Comparison of ENCODE assay signal across 12 mouse cellular contexts in the genomic region with DNA sequence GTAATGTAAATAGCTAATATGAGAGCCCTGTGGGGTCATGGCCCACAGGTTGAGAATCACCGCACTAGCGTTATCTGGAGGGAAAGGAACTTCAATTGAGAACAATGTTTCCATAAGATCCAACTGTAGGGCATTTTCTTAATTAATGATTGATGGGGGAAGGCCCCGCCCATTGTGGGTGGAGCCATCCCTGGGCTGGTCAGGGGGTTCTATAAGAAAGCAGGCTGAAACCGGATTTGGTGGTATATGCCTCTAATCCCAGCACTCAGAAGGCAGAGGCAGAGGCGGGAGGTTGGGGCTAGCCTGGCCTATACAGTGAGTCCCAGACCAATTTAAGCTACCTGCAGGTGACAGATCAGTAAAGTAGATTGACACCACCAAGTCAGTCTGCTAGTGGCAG. TPM values are rescaled to one million over a fixed set of nuclear protein-coding genes. Genes with fewer than 3 reads are reported as not detected.
A peak's percentile ranks its signal among the peaks of the same experiment; 100 is the strongest.
DNase-seq lines count a peak whose midpoint lies in the region; ATAC-seq and TF ChIP-seq lines count a peak whose summit lies in the region.
"Had no signal": no experiment of that assay in that cellular context is flagged by ENCODE, and none has a peak within 500 bp of the region (broad histone marks: within the 10 kb centered on the region; RNA-seq: fewer than 3 reads in every experiment).

No protein-coding gene starts in this region.

- 61% methylated on average over 5 of the region's 5 CpGs for WGBS in lung, embryonic 14.5 days
- WGBS in liver, embryonic 11.5 days: 65% methylated on average over 5 of the region's 5 CpGs
- 62% methylated on average over 5 of the region's 5 CpGs for WGBS in stomach, embryonic 15.5 days

- H3K27me3 ChIP-seq in lung, embryonic 14.5 days (ENCODE audit: insufficient read depth, low read length): no peaks in the 10 kb centered on the region
- no peaks in the 10 kb centered on the region for H3K27me3 ChIP-seq in liver, embryonic 11.5 days (replicated peaks; ENCODE audit: control insufficient read depth, insufficient read depth, low read length)
- no peaks in the 10 kb centered on the region for H3K27me3 ChIP-seq in stomach, embryonic 15.5 days (replicated peaks)

- peaks cover 14% of the 10 kb centered on the region for H3K36me3 ChIP-seq in lung, embryonic 14.5 days (ENCODE audit: insufficient read depth)
- peaks cover 14% of the 10 kb centered on the region for H3K36me3 ChIP-seq in liver, embryonic 11.5 days (ENCODE audit: control insufficient read depth, insufficient read depth, low read length)
- peaks cover 15% of the 10 kb centered on the region for H3K36me3 ChIP-seq in stomach, embryonic 15.5 days

- H3K4me1 ChIP-seq in lung, embryonic 14.5 days (ENCODE audit: insufficient read depth): 0 out of 2 replicates have a peak, but pooled peaks cover 9% of the 10 kb centered on the region
- peaks cover 14% of the 10 kb centered on the region for H3K4me1 ChIP-seq in liver, embryonic 11.5 days (replicated peaks; ENCODE audit: control insufficient read depth, insufficient read depth, low read length)
- peaks cover 14% of the 10 kb centered on the region for H3K4me1 ChIP-seq in stomach, embryonic 15.5 days

- ATAC-seq in lung, embryonic 14.5 days (ENCODE audit: insufficient read depth): no peak
- no peak for ATAC-seq in liver, embryonic 11.5 days (replicated peaks; ENCODE audit: low FRiP score)
- no peak for ATAC-seq in stomach, embryonic 15.5 days (ENCODE audit: insufficient read depth, low FRiP score, low read depth)
- no peak for ATAC-seq in activated CD4-positive, CD25-positive, alpha-beta regulatory T cell, adult 4 months

- H3K9ac ChIP-seq in lung, embryonic 14.5 days: no peak overlapping the region
- H3K9ac ChIP-seq in liver, embryonic 11.5 days (ENCODE audit: low read depth, low read length): peak overlapping the region; percentile 80; the same call in 1 of the 2 replicates
- no peak overlapping the region for H3K9ac ChIP-seq in stomach, embryonic 15.5 days

- TF ChIP-seq CTCF in lung, embryonic 14.5 days (IDR thresholded peaks at IDR 0.05; ENCODE audit: low read depth): no peak

- no peak overlapping the region for H3K4me3 ChIP-seq in lung, embryonic 14.5 days (ENCODE audit: low read depth, low read length)
- H3K4me3 ChIP-seq in liver, embryonic 11.5 days (ENCODE audit: low read depth, low read length): no peak overlapping the region
- H3K4me3 ChIP-seq in stomach, embryonic 15.5 days (replicated peaks): no peak overlapping the region

- H3K4me2 ChIP-seq in lung, embryonic 14.5 days: no peak overlapping the region
- no peak overlapping the region; the same call in 1 of the 2 replicates for H3K4me2 ChIP-seq in liver, embryonic 11.5 days
- H3K4me2 ChIP-seq in stomach, embryonic 15.5 days: no peak overlapping the region

- no peak overlapping the region for H3K27ac ChIP-seq in lung, embryonic 14.5 days (ENCODE audit: low read depth)
- H3K27ac ChIP-seq in liver, embryonic 11.5 days (ENCODE audit: low read depth, low read length): peak overlapping the region; percentile 90; the same call in 1 of the 2 replicates
- peak overlapping the region; percentile 85; the same call in 1 of the 2 replicates for H3K27ac ChIP-seq in stomach, embryonic 15.5 days

- DNase-seq in cerebellum, adult 9-11 months: peak; percentile 55
- no peak for DNase-seq in cerebellum, postnatal 4 days (ENCODE audit: low spot score in 2 of 2)
- DNase-seq in lung, embryonic 14.5 days: peak; percentile 11
- no peak for DNase-seq in lung, postnatal 10 days
- DNase-seq in liver, embryonic 11.5 days (ENCODE audit: low spot score): no peak
- DNase-seq in frontal cortex, postnatal 10 days (ENCODE audit: low spot score in 2 of 2): no peak
- DNase-seq: B cell, adult 2 months had no signal

- H3K9me3 ChIP-seq in lung, embryonic 14.5 days (ENCODE audit: low read depth, low read length): no peaks in the 10 kb centered on the region
- H3K9me3 ChIP-seq in liver, embryonic 11.5 days (ENCODE audit: control insufficient read depth, low read length): no peaks in the 10 kb centered on the region
- H3K9me3 ChIP-seq in stomach, embryonic 15.5 days: no peaks in the 10 kb centered on the region

RNA-seq across cellular contexts. Expression of gene Ficd, which starts 1.2 kb away (rescaled TPM):
- 3.6 and 4.3 TPM in 2 replicates for polyA plus RNA-seq in lung, embryonic 14.5 days (2014; fragmentation: Nextera tagmentation; extraction: Ambion mirVana)
- polyA plus RNA-seq in liver, embryonic 11.5 days (2014; fragmentation: Nextera tagmentation; extraction: Ambion mirVana): 2.9 and 3.7 TPM in 2 replicates
- polyA plus RNA-seq in stomach, embryonic 15.5 days (2015; fragmentation: Nextera tagmentation; extraction: Ambion mirVana): 7.1 and 7.6 TPM in 2 replicates
- 1 to 10 TPM; 3.3 to 5.2 TPM for polyA plus RNA-seq in activated CD4-positive, CD25-positive, alpha-beta regulatory T cell, adult 4 months (2017; shearing (Covaris generic))

RNA-seq across cellular contexts. Expression of gene 1700069L16Rik, which starts 9.8 kb away (rescaled TPM):
- polyA plus RNA-seq in lung, embryonic 14.5 days (2014; fragmentation: Nextera tagmentation; extraction: Ambion mirVana): 0.38 TPM in 1 of 2 replicates, not detected in the other
- polyA plus RNA-seq in liver, embryonic 11.5 days (2014; fragmentation: Nextera tagmentation; extraction: Ambion mirVana): not detected in 2 replicates
- not detected in 2 replicates for polyA plus RNA-seq in stomach, embryonic 15.5 days (2015; fragmentation: Nextera tagmentation; extraction: Ambion mirVana)
- polyA plus RNA-seq in activated CD4-positive, CD25-positive, alpha-beta regulatory T cell, adult 4 months (2017; shearing (Covaris generic)): not detected
- polyA plus RNA-seq: embryonic facial prominence, embryonic 14.5 days; large intestine, adult 2 months; myocyte had no signal

RNA-seq across cellular contexts. Expression of gene Sart3, which starts 37.9 kb away (rescaled TPM):
- 53.8 and 63.1 TPM in 2 replicates for polyA plus RNA-seq in lung, embryonic 14.5 days (2014; fragmentation: Nextera tagmentation; extraction: Ambion mirVana)
- 52.0 and 54.4 TPM in 2 replicates for polyA plus RNA-seq in liver, embryonic 11.5 days (2014; fragmentation: Nextera tagmentation; extraction: Ambion mirVana)
- 43.5 and 45.8 TPM in 2 replicates for polyA plus RNA-seq in stomach, embryonic 15.5 days (2015; fragmentation: Nextera tagmentation; extraction: Ambion mirVana)
- 10 to 100 TPM in 1 of 2 experiments, 1 to 10 TPM in 1; 8.0 to 18.9 TPM for polyA plus RNA-seq in activated CD4-positive, CD25-positive, alpha-beta regulatory T cell, adult 4 months (2017; shearing (Covaris generic))

RNA-seq across cellular contexts. Expression of gene Iscu, which starts 38.2 kb away (rescaled TPM):
- 112 and 116 TPM in 2 replicates for polyA plus RNA-seq in lung, embryonic 14.5 days (2014; fragmentation: Nextera tagmentation; extraction: Ambion mirVana)
- 109 and 117 TPM in 2 replicates for polyA plus RNA-seq in liver, embryonic 11.5 days (2014; fragmentation: Nextera tagmentation; extraction: Ambion mirVana)
- polyA plus RNA-seq in stomach, embryonic 15.5 days (2015; fragmentation: Nextera tagmentation; extraction: Ambion mirVana): 111 and 112 TPM in 2 replicates
- polyA plus RNA-seq in activated CD4-positive, CD25-positive, alpha-beta regulatory T cell, adult 4 months (2017; shearing (Covaris generic)): 10 to 100 TPM; 23.8 to 24.5 TPM

Comparison
In these comparisons a context has a peak if more than half of its experiments do, and no peak if none do; other contexts are left out.
1. DNase-seq: peak in cerebellum, adult 9-11 months (single experiment) and lung, embryonic 14.5 days (single experiment); none in cerebellum, postnatal 4 days (0 of 2), lung, postnatal 10 days (single experiment), liver, embryonic 11.5 days (single experiment) and frontal cortex, postnatal 10 days (0 of 2).